Mouse (Mus musculus) heart, adult 2 months (tissue): Measurements from ENCODE around the gene Celf2. TPM values are rescaled to one million over a fixed set of nuclear protein-coding genes. Genes with fewer than 3 reads are reported as not detected.

Experiments used
- DNase-seq, 2 experiments: peaks; one replicate each; pipeline ENCODE4 v3.0.0; 2021
- H3K27ac ChIP-seq: fragments of 200-600 bp; 2 replicates; pipeline ENCODE4 v1.8.1; 2022
- H3K27me3 ChIP-seq: fragments of 200-500 bp; 2 replicates; pipeline ENCODE4 v1.6.1; 2012; ENCODE audit warnings: mild to moderate bottlenecking, low read length, inconsistent platforms, mixed read lengths; ENCODE audit not compliant: control insufficient read depth, insufficient read depth
- H3K36me3 ChIP-seq: fragments of 200-500 bp; 2 replicates; pipeline ENCODE4 v1.6.1; 2012; ENCODE audit warnings: low read length, inconsistent platforms; ENCODE audit not compliant: control insufficient read depth, insufficient read depth
- H3K4me1 ChIP-seq: fragments of 200-500 bp; 2 replicates; pipeline ENCODE4 v1.6.1; 2011; ENCODE audit warnings: low read length; ENCODE audit not compliant: control insufficient read depth, insufficient read depth
- H3K4me3 ChIP-seq: fragments of 200-600 bp; 2 replicates; pipeline ENCODE4 v1.8.1; 2022
- H3K79me2 ChIP-seq: fragments of 200-500 bp; replicated peaks from 2 replicates; pipeline ENCODE4 v1.6.1; 2012; ENCODE audit warnings: mild to moderate bottlenecking, inconsistent platforms, low read length, moderate library complexity, mixed read lengths; ENCODE audit not compliant: control insufficient read depth, insufficient read depth
- H3K9ac ChIP-seq: fragments of 200-500 bp; 2 replicates; pipeline ENCODE4 v1.6.1; 2012; ENCODE audit warnings: low read depth, mild to moderate bottlenecking, control low read depth, inconsistent platforms, low read length, mixed read lengths
- CTCF ChIP-seq: fragments of 200-600 bp; IDR thresholded peaks from 2 replicates; pipeline ENCODE4 v1.8.1; 2022; ENCODE audit warnings: antibody characterized with exemption, mild to moderate bottlenecking, moderate library complexity
- EP300 ChIP-seq: fragments of 200-500 bp; IDR thresholded peaks from 2 replicates; pipeline ENCODE4 v1.6.1; 2011; ENCODE audit warnings: low read depth, low read length, control low read depth; ENCODE audit not compliant: insufficient read depth
- POLR2A ChIP-seq: fragments of 200-500 bp; IDR thresholded peaks from 2 replicates; pipeline ENCODE4 v1.6.1; 2011; ENCODE audit warnings: mild to moderate bottlenecking, low read depth, low read length, control low read depth; ENCODE audit not compliant: insufficient read depth
- WGBS: fragments of 180-500 bp; shearing (Covaris S2); methylation state at CpG from one replicate; pipeline ENCODE4 v1.1.7; 2018; 5-methylcytosine and 5-hydroxymethylcytosine counted together
- intact Hi-C: fragments of 180-260 bp; cut with DNase I; formaldehyde crosslinking; loops from one replicate; pipeline ENCODE4 v1.15.1; 2025
- polyA plus RNA-seq: library from polyadenylated mRNA; depleted of rRNA; stranded (reverse); fragments of >200 nt; gene quantifications from 2 replicates; pipeline ENCODE4 v1.2.3, GENCODE M21; 2012
- total RNA-seq, 2 experiments: library from RNA; stranded (reverse); gene quantifications; 2 replicates each; pipeline ENCODE4 v1.2.3; 2021

Celf2 gene
- total and polyA plus RNA-seq, 3 experiments, result 38.1 to 63.9 (median 56.7) TPM

GRCm38 (mm10) chr2:7237283-7237682 is 272.1 kb downstream of the Celf2 start:
- TF ChIP-seq EP300 (no peak), CTCF (no peak), POLR2A (no peak)
- 72% methylated on average over 4 of the region's 4 CpGs for WGBS
- Histone ChIP-seq H3K4me3 (no peak overlapping the region), H3K36me3 (no peaks in the 10 kb centered on the region), H3K27me3 (no peaks in the 10 kb centered on the region), H3K4me1 (peaks cover 2% of the 10 kb centered on the region; the same call in 1 of the 2 replicates), H3K9ac (no peak overlapping the region), H3K79me2 (no peaks in the 10 kb centered on the region), H3K27ac (no peak overlapping the region)
- intact Hi-C loops, result no loop called here
- no peak for DNase-seq

GRCm38 (mm10) chr2:7236452-7236851 is 272.9 kb downstream of the Celf2 start:
- 85% methylated on average over 3 of the region's 3 CpGs for WGBS

GRCm38 (mm10) chr2:7235059-7235741 is 274.2 kb downstream of the Celf2 start:
- H3K79me2 ChIP-seq, result no peaks in the 10 kb centered on the region
- no peak for DNase-seq
- 90% methylated on average over 4 of the region's 4 CpGs for WGBS
- H3K9ac ChIP-seq, result no peak overlapping the region
- no peaks in the 10 kb centered on the region for H3K36me3 ChIP-seq
- TF ChIP-seq EP300, result no peak
- TF ChIP-seq CTCF, result no peak
- TF ChIP-seq POLR2A, result no peak
- H3K4me3 ChIP-seq, result no peak overlapping the region
- intact Hi-C loops, result no loop called here
- no peaks in the 10 kb centered on the region for H3K4me1 ChIP-seq
- H3K27me3 ChIP-seq, result no peaks in the 10 kb centered on the region
- no peak overlapping the region for H3K27ac ChIP-seq

More at GRCm38 (mm10) chr2:7236452-7236851, 272.9 kb downstream of the Celf2 start:
- intact Hi-C loops, result no loop called here
- H3K27me3 ChIP-seq, result no peaks in the 10 kb centered on the region
- no peak overlapping the region for H3K27ac ChIP-seq
- H3K4me3 ChIP-seq, result no peak overlapping the region
- no peaks in the 10 kb centered on the region for H3K36me3 ChIP-seq
- H3K9ac ChIP-seq, result no peak overlapping the region
- TF ChIP-seq CTCF (no peak), EP300 (no peak), POLR2A (no peak)
- peaks cover 2% of the 10 kb centered on the region; the same call in 1 of the 2 replicates for H3K4me1 ChIP-seq
- no peak for DNase-seq
- no peaks in the 10 kb centered on the region for H3K79me2 ChIP-seq

GRCm38 (mm10) chr2:7234587-7234986 is 274.8 kb downstream of the Celf2 start:
- TF ChIP-seq CTCF, result no peak
- TF ChIP-seq POLR2A, result no peak
- no peak for TF ChIP-seq EP300
- intact Hi-C loops, result no loop called here
- no peak overlapping the region for H3K27ac ChIP-seq
- no peak overlapping the region for H3K9ac ChIP-seq
- DNase-seq, result no peak
- no peaks in the 10 kb centered on the region for H3K79me2 ChIP-seq
- WGBS, result 84% methylated on average over 7 of the region's 7 CpGs
- H3K27me3 ChIP-seq, result no peaks in the 10 kb centered on the region
- no peak overlapping the region for H3K4me3 ChIP-seq
- H3K36me3 ChIP-seq, result no peaks in the 10 kb centered on the region
- no peaks in the 10 kb centered on the region for H3K4me1 ChIP-seq

GRCm38 (mm10) chr2:7233411-7233810 is 276.0 kb downstream of the Celf2 start:
- Histone ChIP-seq H3K4me3 (no peak overlapping the region), H3K4me1 (no peaks in the 10 kb centered on the region), H3K27me3 (no peaks in the 10 kb centered on the region), H3K27ac (no peak overlapping the region), H3K36me3 (no peaks in the 10 kb centered on the region), H3K9ac (no peak overlapping the region), H3K79me2 (no peaks in the 10 kb centered on the region)
- intact Hi-C loops, result no loop called here
- TF ChIP-seq CTCF (no peak), EP300 (no peak), POLR2A (no peak)
- WGBS, result 77% methylated on average over 2 of the region's 2 CpGs
- no peak for DNase-seq

GRCm38 (mm10) chr2:7226785-7227184 is 282.6 kb downstream of the Celf2 start:
- no peak for TF ChIP-seq POLR2A
- TF ChIP-seq EP300, result no peak
- TF ChIP-seq CTCF, result no peak
- no peaks in the 10 kb centered on the region for H3K27me3 ChIP-seq
- intact Hi-C loops, result no loop called here
- WGBS, result 80% methylated on average over 7 of the region's 7 CpGs
- no peak overlapping the region for H3K4me3 ChIP-seq
- H3K36me3 ChIP-seq, result no peaks in the 10 kb centered on the region
- no peak overlapping the region for H3K27ac ChIP-seq
- no peaks in the 10 kb centered on the region for H3K4me1 ChIP-seq
- no peaks in the 10 kb centered on the region for H3K79me2 ChIP-seq
- no peak overlapping the region for H3K9ac ChIP-seq
- DNase-seq, result no peak
